Mouse (Mus musculus): ENCODE measurements around the gene Tas2r135. TPM values are rescaled to one million over a fixed set of nuclear protein-coding genes. Genes with fewer than 3 reads are reported as not detected.
A peak's percentile ranks its signal among the peaks of the same experiment; 100 is the strongest.

Tas2r135 gene
- polyA plus RNA-seq, 1 experiment from 2014 or later, result not detected

DNA sequence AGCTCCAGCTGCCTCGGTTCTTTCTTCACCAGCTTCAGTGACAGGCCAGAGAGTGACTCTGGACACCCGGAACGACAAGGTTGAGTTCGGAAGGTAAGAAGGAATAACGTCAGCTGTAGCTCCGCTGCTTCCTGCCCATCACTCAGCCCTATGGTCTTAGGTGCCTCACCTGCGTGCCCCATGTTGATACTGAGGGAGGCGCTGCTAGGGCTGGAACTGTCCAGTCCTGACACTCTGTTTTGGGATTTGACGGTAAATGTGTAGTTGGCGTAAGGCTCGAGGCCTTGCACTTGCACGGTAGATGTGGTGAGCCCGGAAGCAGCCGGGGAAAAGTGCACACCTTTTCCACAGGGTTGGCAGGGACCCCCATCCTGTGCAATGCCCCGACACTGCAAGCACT lies 40.6 kb upstream of the Tas2r135 start:
- TF ChIP-seq EP300 (IDR thresholded peaks at IDR 0.05; ENCODE audit: low read depth) (no peak), CTCF (IDR thresholded peaks at IDR 0.05; ENCODE audit: low read depth) (no peak)
- no peaks in the 10 kb centered on the region for H3K27me3 ChIP-seq (ENCODE audit: insufficient read depth, low read length)
- H3K36me3 ChIP-seq (replicated peaks; ENCODE audit: insufficient read depth, low read length), result peaks cover 29% of the 10 kb centered on the region
- no peak overlapping the region for H3K4me2 ChIP-seq (ENCODE audit: low read depth, low read length)
- no peaks in the 10 kb centered on the region for H3K9me3 ChIP-seq (ENCODE audit: low read length)
- peaks cover 2% of the 10 kb centered on the region; the same call in 1 of the 2 replicates for H3K4me1 ChIP-seq (ENCODE audit: insufficient read depth)
- no peak for ATAC-seq
- 87% methylated on average over 15 of the region's 15 CpGs for WGBS (ENCODE audit: insufficient replicate concordance)
- no peak for DNase-seq
- H3K27ac ChIP-seq (ENCODE audit: low read depth), result no peak overlapping the region
- no peak overlapping the region for H3K4me3 ChIP-seq (ENCODE audit: low read depth, low read length)
- H3K9ac ChIP-seq (replicated peaks), result no peak overlapping the region

DNA sequence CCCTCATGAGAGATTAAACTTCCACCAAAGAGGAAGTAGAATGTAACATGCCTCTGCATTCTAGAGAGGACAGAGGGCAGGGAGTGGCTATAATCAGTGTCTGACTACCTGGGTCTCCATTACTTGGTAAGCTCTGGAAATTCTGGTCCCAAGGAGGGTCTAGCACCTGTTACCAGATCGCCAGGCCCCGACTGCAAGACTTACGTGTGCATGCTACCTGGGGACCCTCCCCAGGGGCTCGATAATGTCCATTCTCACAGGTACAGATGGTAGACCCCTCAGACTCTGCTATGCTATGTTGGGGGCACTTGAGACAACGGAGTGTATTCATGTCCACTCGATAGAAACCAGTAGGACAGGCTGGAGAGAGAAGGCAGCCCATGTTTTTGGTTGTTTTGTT lies 40.0 kb upstream of the Tas2r135 start:
- peaks cover 7% of the 10 kb centered on the region; the same call in 1 of the 2 replicates for H3K4me1 ChIP-seq (ENCODE audit: insufficient read depth)
- H3K27ac ChIP-seq (ENCODE audit: low read depth), result no peak overlapping the region
- no peak overlapping the region for H3K4me2 ChIP-seq (ENCODE audit: low read depth, low read length)
- H3K36me3 ChIP-seq (replicated peaks; ENCODE audit: insufficient read depth, low read length), result peaks cover 23% of the 10 kb centered on the region
- WGBS (ENCODE audit: insufficient replicate concordance), result 85% methylated on average over 6 of the region's 6 CpGs
- DNase-seq, result no peak
- no peak for ATAC-seq
- no peak overlapping the region for H3K9ac ChIP-seq (replicated peaks)
- H3K27me3 ChIP-seq (ENCODE audit: insufficient read depth, low read length), result no peaks in the 10 kb centered on the region
- H3K4me3 ChIP-seq (ENCODE audit: low read depth, low read length), result no peak overlapping the region
- TF ChIP-seq EP300 (IDR thresholded peaks at IDR 0.05; ENCODE audit: low read depth) (no peak), CTCF (IDR thresholded peaks at IDR 0.05; ENCODE audit: low read depth) (no peak)
- no peaks in the 10 kb centered on the region for H3K9me3 ChIP-seq (ENCODE audit: low read length)

DNA sequence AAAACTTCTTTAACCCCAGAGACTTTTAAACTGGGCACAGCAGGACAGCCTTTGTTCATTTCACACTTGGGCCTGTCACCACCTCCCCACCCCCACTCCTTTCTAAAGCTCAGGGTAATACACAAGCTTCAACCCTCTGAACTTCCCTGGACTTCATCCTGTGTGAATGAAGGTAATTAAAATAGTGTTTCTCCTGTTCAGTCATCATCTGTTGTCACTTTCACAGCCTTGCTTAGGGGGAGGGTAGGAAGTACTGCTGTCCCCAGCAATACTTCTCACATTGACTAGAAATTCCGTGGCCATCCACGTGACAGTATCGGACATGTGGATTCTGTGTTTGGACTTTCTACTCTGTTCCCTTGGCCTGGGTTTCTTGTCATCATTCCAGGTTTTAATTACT lies 35.4 kb upstream of the Tas2r135 start:
- TF ChIP-seq EP300 (IDR thresholded peaks at IDR 0.05; ENCODE audit: low read depth) (no peak), CTCF (IDR thresholded peaks at IDR 0.05; ENCODE audit: low read depth) (no peak)
- ATAC-seq, result peak; percentile 67

DNA sequence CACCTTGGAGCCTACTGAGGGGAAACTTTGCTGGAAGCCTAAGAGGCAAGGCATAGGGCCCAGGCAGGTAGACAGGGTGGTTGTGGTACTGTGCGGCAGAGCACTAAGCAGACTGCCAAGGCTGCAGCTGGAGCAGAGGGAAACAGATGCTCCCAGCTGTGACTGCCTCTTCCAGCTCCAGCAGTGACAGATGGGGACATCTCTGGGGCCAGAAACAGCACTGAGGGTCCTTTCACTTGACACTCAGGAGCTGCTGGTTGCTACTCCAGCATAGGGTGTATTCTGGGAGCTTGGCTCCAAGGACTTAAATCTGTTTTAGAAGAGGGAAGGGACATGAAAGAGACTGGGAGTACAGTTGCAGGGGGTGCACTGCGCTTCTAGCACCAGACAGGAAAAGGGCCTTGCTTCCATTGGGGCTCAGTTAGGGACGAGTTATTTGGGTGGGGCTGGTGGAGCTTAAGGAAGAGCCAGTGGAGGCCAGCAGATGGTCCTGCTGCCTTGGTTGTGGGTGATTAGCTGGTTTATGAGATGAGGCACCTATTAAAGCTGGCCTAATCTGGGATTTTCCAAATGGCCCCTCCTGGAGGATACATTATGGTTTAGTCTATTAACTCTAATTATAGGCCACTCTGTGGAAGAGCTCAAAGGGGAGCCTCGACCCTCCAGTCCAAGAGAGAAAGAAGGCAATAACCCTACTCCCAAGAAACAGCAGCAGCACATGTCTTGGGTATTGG lies 34.4 kb upstream of the Tas2r135 start:
- Histone ChIP-seq H3K4me1 (ENCODE audit: insufficient read depth) (peaks cover 38% of the 10 kb centered on the region), H3K27ac (ENCODE audit: low read depth) (peak overlapping the region; percentile 56; the same call in 1 of the 2 replicates), H3K4me2 (ENCODE audit: low read depth, low read length) (no peak overlapping the region; the same call in 1 of the 2 replicates), H3K4me3 (ENCODE audit: low read depth, low read length) (no peak overlapping the region), H3K36me3 (replicated peaks; ENCODE audit: insufficient read depth, low read length) (0 out of 2 replicates have a peak, but pooled peaks cover 2% of the 10 kb centered on the region), H3K9ac (replicated peaks) (no peak overlapping the region), H3K9me3 (ENCODE audit: low read length) (no peaks in the 10 kb centered on the region), H3K27me3 (ENCODE audit: insufficient read depth, low read length) (no peaks in the 10 kb centered on the region)
- TF ChIP-seq CTCF (IDR thresholded peaks at IDR 0.05; ENCODE audit: low read depth) (no peak), EP300 (IDR thresholded peaks at IDR 0.05; ENCODE audit: low read depth) (no peak)
- 66% methylated on average over 4 of the region's 4 CpGs for whole genome bisulfite sequencing (ENCODE audit: insufficient replicate concordance)
- ATAC-seq (no peak), DNase-seq (no peak)

More for the DNA sequence above, 35.4 kb upstream of the Tas2r135 start:
- Histone ChIP-seq H3K4me2 (ENCODE audit: low read depth, low read length) (no peak overlapping the region), H3K27me3 (ENCODE audit: insufficient read depth, low read length) (no peaks in the 10 kb centered on the region), H3K9me3 (ENCODE audit: low read length) (no peaks in the 10 kb centered on the region), H3K4me3 (ENCODE audit: low read depth, low read length) (no peak overlapping the region), H3K4me1 (ENCODE audit: insufficient read depth) (peaks cover 34% of the 10 kb centered on the region), H3K27ac (ENCODE audit: low read depth) (peak overlapping the region; percentile 56), H3K9ac (replicated peaks) (no peak overlapping the region), H3K36me3 (replicated peaks; ENCODE audit: insufficient read depth, low read length) (0 out of 2 replicates have a peak, but pooled peaks cover 4% of the 10 kb centered on the region)
- peak; percentile 52 for DNase-seq
- 39% methylated on average over 3 of the region's 3 CpGs for WGBS (ENCODE audit: insufficient replicate concordance)

DNA sequence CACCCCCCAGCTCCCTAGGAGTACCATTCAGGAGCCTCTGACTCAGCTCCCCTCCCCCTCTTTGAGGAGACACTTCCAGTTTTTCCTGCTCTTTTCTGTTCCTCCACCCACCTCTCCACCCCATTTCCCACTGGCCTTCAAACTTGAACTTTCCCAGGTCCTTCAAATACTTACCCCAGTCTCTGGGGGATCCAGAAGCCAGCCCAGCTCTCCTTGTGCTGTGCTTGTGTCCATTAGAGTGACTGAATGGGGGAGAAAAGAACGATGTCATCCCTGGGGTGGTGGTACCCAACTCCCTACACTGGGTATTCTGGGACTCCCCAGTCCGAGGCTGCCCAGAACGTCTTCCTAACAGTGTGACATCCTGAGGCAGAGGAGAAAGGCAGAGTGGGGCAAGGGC lies 33.2 kb upstream of the Tas2r135 start:
- peak overlapping the region; percentile 69; the same call in 1 of the 2 replicates for H3K9ac ChIP-seq (replicated peaks)
- no peak for TF ChIP-seq CTCF (IDR thresholded peaks at IDR 0.05; ENCODE audit: low read depth)
- TF ChIP-seq EP300 (IDR thresholded peaks at IDR 0.05; ENCODE audit: low read depth), result no peak

DNA sequence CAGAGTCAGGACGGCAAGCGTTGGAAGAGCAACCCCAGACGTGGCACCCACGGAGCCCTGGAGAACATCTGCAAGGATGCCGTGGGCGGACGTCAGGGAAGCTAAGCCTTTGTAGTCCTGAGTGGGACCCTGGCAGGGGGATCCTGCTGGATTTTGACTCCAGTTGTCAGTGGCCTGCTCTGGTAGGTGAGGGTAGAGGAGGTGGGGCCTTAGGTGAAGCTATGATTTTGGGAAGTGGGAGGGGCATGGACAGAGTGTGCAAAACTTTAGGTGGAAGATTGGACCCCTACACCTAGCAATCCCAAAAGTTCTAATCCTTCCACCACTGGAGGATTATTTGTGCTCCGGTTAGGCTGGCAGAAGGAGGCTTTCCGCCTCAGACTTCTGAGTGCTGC lies 32.8 kb upstream of the Tas2r135 start:
- no peak for TF ChIP-seq EP300 (IDR thresholded peaks at IDR 0.05; ENCODE audit: low read depth)
- TF ChIP-seq CTCF (IDR thresholded peaks at IDR 0.05; ENCODE audit: low read depth), result no peak
- H3K27me3 ChIP-seq (ENCODE audit: insufficient read depth, low read length), result no peaks in the 10 kb centered on the region
- H3K4me2 ChIP-seq (ENCODE audit: low read depth, low read length), result peak overlapping the region; percentile 75
- H3K9me3 ChIP-seq (ENCODE audit: low read length), result no peaks in the 10 kb centered on the region
- DNase-seq, result peak; percentile 15
- peak overlapping the region; percentile 58 for H3K4me3 ChIP-seq (ENCODE audit: low read depth, low read length)
- H3K36me3 ChIP-seq (replicated peaks; ENCODE audit: insufficient read depth, low read length), result no peaks in the 10 kb centered on the region
- 44% methylated on average over 9 of the region's 9 CpGs for WGBS (ENCODE audit: insufficient replicate concordance)
- ATAC-seq, result peak; percentile 26
- peaks cover 38% of the 10 kb centered on the region for H3K4me1 ChIP-seq (ENCODE audit: insufficient read depth)
- H3K27ac ChIP-seq (ENCODE audit: low read depth), result peak overlapping the region; percentile 97
- peak overlapping the region; percentile 69 for H3K9ac ChIP-seq (replicated peaks)

More for the DNA sequence above, 33.2 kb upstream of the Tas2r135 start:
- Histone ChIP-seq H3K4me2 (ENCODE audit: low read depth, low read length) (peak overlapping the region; percentile 75), H3K27me3 (ENCODE audit: insufficient read depth, low read length) (no peaks in the 10 kb centered on the region), H3K4me1 (ENCODE audit: insufficient read depth) (peaks cover 38% of the 10 kb centered on the region), H3K27ac (ENCODE audit: low read depth) (peak overlapping the region; percentile 97), H3K4me3 (ENCODE audit: low read depth, low read length) (peak overlapping the region; percentile 58), H3K9me3 (ENCODE audit: low read length) (no peaks in the 10 kb centered on the region), H3K36me3 (replicated peaks; ENCODE audit: insufficient read depth, low read length) (no peaks in the 10 kb centered on the region)
- 35% methylated on average over 3 of the region's 3 CpGs for WGBS (ENCODE audit: insufficient replicate concordance)
- DNase-seq (no peak), ATAC-seq (no peak)

Data from liver, postnatal 0 days (tissue).